Mouse (Mus musculus): Measurements from ENCODE around the gene Smpdl3b. TPM values are rescaled to one million over a fixed set of nuclear protein-coding genes. Genes with fewer than 3 reads are reported as not detected.

Gene Smpdl3b
- polyA plus RNA-seq, 1 experiment from 2014 or later, result 11.9 TPM

DNA sequence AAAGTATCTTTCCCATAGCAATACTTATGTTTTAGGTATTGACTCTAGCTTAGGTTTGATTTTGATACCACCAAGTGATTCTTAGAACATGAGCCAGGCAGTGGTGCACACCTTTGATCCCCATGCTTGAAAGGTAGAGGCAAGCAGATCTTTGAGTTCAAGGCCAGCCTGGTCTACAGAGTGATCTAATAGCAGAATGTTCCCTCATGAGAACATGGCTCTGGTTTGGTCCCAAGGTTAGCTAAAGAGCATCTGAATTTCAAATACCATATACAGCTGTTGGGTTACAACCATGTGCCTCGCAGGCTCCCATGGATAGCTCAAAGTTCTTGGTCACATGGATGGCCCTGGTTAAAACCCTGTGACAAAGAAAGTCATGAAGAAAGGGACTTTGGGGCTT is 38.8 kb downstream of the Smpdl3b start:
- Histone ChIP-seq H3K9me3 (replicated peaks) (no peaks in the 10 kb centered on the region), H3K4me2 (no peak overlapping the region), H3K27ac (no peak overlapping the region), H3K4me1 (no peaks in the 10 kb centered on the region), H3K36me3 (peaks cover 78% of the 10 kb centered on the region), H3K4me3 (replicated peaks) (no peak overlapping the region), H3K27me3 (no peaks in the 10 kb centered on the region), H3K9ac (no peak overlapping the region)
- WGBS, result 93% methylated on average over 1 of the region's 1 CpGs
- no peak for ATAC-seq (replicated peaks; ENCODE audit: low FRiP score)

GRCm38 (mm10) chr4:132713181-132713580 is 43.9 kb downstream of the Smpdl3b start:
- H3K36me3 ChIP-seq, result peaks cover 78% of the 10 kb centered on the region
- H3K27ac ChIP-seq, result no peak overlapping the region
- no peak overlapping the region for H3K4me3 ChIP-seq (replicated peaks)
- no peak overlapping the region for H3K9ac ChIP-seq
- no peak for ATAC-seq (replicated peaks; ENCODE audit: low FRiP score)
- WGBS, result 98% methylated on average over 7 of the region's 7 CpGs
- H3K9me3 ChIP-seq (replicated peaks), result no peaks in the 10 kb centered on the region
- no peak overlapping the region for H3K4me2 ChIP-seq
- H3K27me3 ChIP-seq, result no peaks in the 10 kb centered on the region
- no peaks in the 10 kb centered on the region for H3K4me1 ChIP-seq

GRCm38 (mm10) chr4:132706885-132707284 is 50.2 kb downstream of the Smpdl3b start:
- Histone ChIP-seq H3K4me3 (replicated peaks) (no peak overlapping the region), H3K9ac (no peak overlapping the region), H3K4me1 (no peaks in the 10 kb centered on the region), H3K9me3 (replicated peaks) (no peaks in the 10 kb centered on the region), H3K27me3 (no peaks in the 10 kb centered on the region), H3K27ac (no peak overlapping the region), H3K36me3 (peaks cover 92% of the 10 kb centered on the region), H3K4me2 (no peak overlapping the region)
- no peak for ATAC-seq (replicated peaks; ENCODE audit: low FRiP score)
- WGBS, result 92% methylated on average over 8 of the region's 8 CpGs

- Histone ChIP-seq H3K27me3 (no peaks in the 10 kb centered on the region), H3K4me3 (replicated peaks) (no peak overlapping the region), H3K27ac (no peak overlapping the region), H3K9ac (no peak overlapping the region), H3K4me2 (no peak overlapping the region), H3K36me3 (peaks cover 90% of the 10 kb centered on the region), H3K4me1 (no peaks in the 10 kb centered on the region), H3K9me3 (replicated peaks) (no peaks in the 10 kb centered on the region)
- 93% methylated on average over 5 of the region's 5 CpGs for WGBS
- ATAC-seq (replicated peaks; ENCODE audit: low FRiP score), result no peak
Measured at GRCm38 (mm10) chr4:132702076-132702475, 55.0 kb downstream of the Smpdl3b start.

DNA sequence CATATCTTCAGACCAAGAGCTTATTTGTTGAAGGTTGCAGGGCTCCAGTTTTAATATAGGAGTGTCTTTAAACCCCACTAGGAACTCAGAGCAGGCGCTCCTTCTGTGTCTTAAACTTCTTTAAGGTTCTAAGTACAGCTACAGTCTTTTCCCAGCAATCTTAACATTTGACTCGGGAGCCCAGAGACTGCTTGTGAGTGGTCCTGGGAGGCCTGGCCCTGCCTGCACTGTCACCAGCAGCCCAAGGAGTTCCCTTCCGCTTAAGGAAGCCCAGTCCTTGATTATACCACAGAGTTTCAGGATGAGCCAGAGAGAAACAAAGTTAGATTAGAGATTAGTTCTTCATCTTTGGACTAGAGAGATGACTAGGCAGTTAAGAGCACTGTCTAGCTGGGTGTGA is 63.7 kb downstream of the Smpdl3b start:
- Histone ChIP-seq H3K4me1 (no peaks in the 10 kb centered on the region), H3K27ac (no peak overlapping the region), H3K27me3 (no peaks in the 10 kb centered on the region), H3K36me3 (peaks cover 71% of the 10 kb centered on the region), H3K9ac (no peak overlapping the region), H3K4me3 (replicated peaks) (no peak overlapping the region), H3K4me2 (no peak overlapping the region), H3K9me3 (replicated peaks) (no peaks in the 10 kb centered on the region)
- WGBS, result 92% methylated on average over 3 of the region's 3 CpGs
- no peak for ATAC-seq (replicated peaks; ENCODE audit: low FRiP score)

GRCm38 (mm10) chr4:132689634-132690033 is 67.4 kb downstream of the Smpdl3b start:
- no peak for ATAC-seq (replicated peaks; ENCODE audit: low FRiP score)
- Histone ChIP-seq H3K9me3 (replicated peaks) (no peaks in the 10 kb centered on the region), H3K27ac (no peak overlapping the region), H3K9ac (no peak overlapping the region), H3K27me3 (no peaks in the 10 kb centered on the region), H3K4me3 (replicated peaks) (no peak overlapping the region), H3K36me3 (peaks cover 59% of the 10 kb centered on the region), H3K4me2 (no peak overlapping the region), H3K4me1 (no peaks in the 10 kb centered on the region)
- WGBS, result 92% methylated on average over 2 of the region's 2 CpGs

Other genes with a start within 250 kb of the Smpdl3b start
- gene Sesn2, start 246.8 kb downstream of the Smpdl3b start, polyA plus RNA-seq (2015; fragmentation: Nextera tagmentation; extraction: Ambion mirVana), result 19.4 and 20.3 TPM in 2 replicates
- gene Atpif1, start 223.6 kb downstream of the Smpdl3b start, polyA plus RNA-seq (2015; fragmentation: Nextera tagmentation; extraction: Ambion mirVana), result 1,106 and 1,152 TPM in 2 replicates
- gene Dnajc8, start 221.7 kb downstream of the Smpdl3b start, polyA plus RNA-seq (2015; fragmentation: Nextera tagmentation; extraction: Ambion mirVana), result 166 and 167 TPM in 2 replicates
- gene Ptafr, start 193.2 kb downstream of the Smpdl3b start, polyA plus RNA-seq (2015; fragmentation: Nextera tagmentation; extraction: Ambion mirVana), result 0.62 and 1.1 TPM in 2 replicates
- 26.2 and 33.4 TPM in 2 replicates for gene Eya3, start 118.3 kb downstream of the Smpdl3b start, polyA plus RNA-seq (2015; fragmentation: Nextera tagmentation; extraction: Ambion mirVana)
- 4.4 and 7.5 TPM in 2 replicates for gene Xkr8, start 24.7 kb downstream of the Smpdl3b start, polyA plus RNA-seq (2015; fragmentation: Nextera tagmentation; extraction: Ambion mirVana)
- gene Rpa2, start 11.1 kb upstream of the Smpdl3b start, polyA plus RNA-seq (2015; fragmentation: Nextera tagmentation; extraction: Ambion mirVana), result 108 and 113 TPM in 2 replicates
- 0.91 and 1.7 TPM in 2 replicates for gene Themis2, start 39.1 kb upstream of the Smpdl3b start, polyA plus RNA-seq (2015; fragmentation: Nextera tagmentation; extraction: Ambion mirVana)
- 62.6 and 66.5 TPM in 2 replicates for gene Ppp1r8, start 85.9 kb upstream of the Smpdl3b start, polyA plus RNA-seq (2015; fragmentation: Nextera tagmentation; extraction: Ambion mirVana)
- gene Stx12, start 127.3 kb upstream of the Smpdl3b start, polyA plus RNA-seq (2015; fragmentation: Nextera tagmentation; extraction: Ambion mirVana), result 55.9 and 57.7 TPM in 2 replicates
- gene Fam76a, start 165.3 kb upstream of the Smpdl3b start, polyA plus RNA-seq (2015; fragmentation: Nextera tagmentation; extraction: Ambion mirVana), result 35.1 and 35.8 TPM in 2 replicates
- 0.63 and 0.81 TPM in 2 replicates for gene Fgr, start 216.8 kb upstream of the Smpdl3b start, polyA plus RNA-seq (2015; fragmentation: Nextera tagmentation; extraction: Ambion mirVana)